Mouse (Mus musculus) embryonic stem cell, embryonic (primary cell): Measurements from ENCODE around the gene Nek9.

Source experiments
- CTCF ChIA-PET, 4 experiments: fragments of 300-600 bp in 2 of 4; fragments of 350-600 bp in 2 of 4; sonication (Branson Sonifier 250); formaldehyde crosslinking; loops; one replicate each; lab custom pipeline; 2022; ENCODE audit warnings: inconsistent platforms in 2 of 4; lab: Charles Lee
- POLR2A ChIA-PET, 4 experiments: fragments of 300-600 bp in 2 of 4; fragments of 350-600 bp in 2 of 4; sonication (Branson Sonifier 250); formaldehyde crosslinking; loops; one replicate each; lab custom pipeline; 2022; ENCODE audit warnings: antibody characterized with exemption in 4 of 4, inconsistent platforms in 1 of 4; lab: Charles Lee

The Nek9 gene

DNA sequence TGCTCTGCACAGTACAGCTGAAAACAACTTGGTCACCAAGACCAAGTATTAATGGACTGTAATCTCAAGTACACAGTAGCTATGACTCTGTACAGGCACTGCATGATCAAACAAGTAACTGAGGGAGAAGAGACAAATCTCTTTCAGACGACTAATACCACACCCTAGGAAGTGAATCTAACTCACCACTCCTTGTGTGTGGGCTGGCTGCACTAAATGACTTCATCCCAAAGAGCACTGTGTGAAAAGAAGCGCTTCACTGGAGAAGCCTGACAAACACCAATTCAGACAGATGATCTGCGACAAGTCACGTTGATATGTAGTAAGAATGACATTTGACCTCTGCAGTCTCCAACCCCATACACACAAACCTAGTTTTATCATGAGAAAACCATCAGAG, 23.3 kb upstream of the Nek9 start:
- ChIA-PET POLR2A (interaction anchor here in 2 of 4 experiments (0.9 to 1.4 kb wide), 3 partner anchors 10 to 111 kb away, joined by 3 read pairs; no protein-coding TSS in a partner anchor), CTCF (no interaction called here)

DNA sequence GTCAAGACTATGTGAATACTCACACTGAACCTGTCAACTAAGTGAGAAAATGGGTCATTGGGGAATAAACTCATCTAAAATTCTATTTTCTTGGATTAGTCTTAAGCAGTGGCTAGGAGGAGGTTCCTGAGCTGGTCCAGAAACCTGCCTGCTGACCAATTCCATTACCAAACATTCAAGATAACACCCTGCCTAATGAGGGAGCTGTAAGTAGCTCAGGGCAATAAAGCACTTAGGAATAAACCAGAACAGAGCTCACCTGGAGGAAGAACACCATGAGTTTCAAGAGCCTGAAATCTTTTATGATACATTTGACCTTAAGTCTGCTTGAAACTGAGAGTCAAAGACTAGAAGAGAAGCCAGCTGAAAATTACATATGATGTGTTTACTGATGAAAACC, 22.4 kb upstream of the Nek9 start:
- ChIA-PET POLR2A (interaction anchor here in 2 of 4 experiments (0.8 to 2.3 kb wide), 6 partner anchors 9 to 114 kb away, joined by 3 to 7 read pairs (median 3); no protein-coding TSS in a partner anchor), CTCF (no interaction called here)

DNA sequence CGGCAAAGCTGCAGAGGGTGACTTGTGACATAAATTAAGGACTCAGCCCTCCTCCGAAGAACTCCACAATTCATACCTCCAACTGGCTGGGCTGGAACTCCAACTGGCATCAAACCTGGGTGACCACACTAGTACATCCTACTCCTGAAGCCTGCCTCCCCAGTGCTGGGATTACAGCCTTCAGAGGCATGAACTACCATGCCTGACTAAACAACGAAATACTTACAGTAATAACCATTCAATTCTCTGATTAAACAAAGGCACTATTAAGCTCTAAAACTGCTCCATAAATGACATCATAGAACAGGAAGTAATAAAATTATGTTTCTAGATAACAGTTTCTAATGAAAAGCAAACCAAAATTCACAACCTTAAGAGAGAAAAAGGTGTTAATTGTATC, 22.0 kb upstream of the Nek9 start:
- POLR2A ChIA-PET = interaction anchor here in 2 of 4 experiments (1.0 to 2.3 kb wide), 5 partner anchors 7 to 114 kb away, joined by 3 to 7 read pairs (median 4); no protein-coding TSS in a partner anchor
- CTCF ChIA-PET = no interaction called here

DNA sequence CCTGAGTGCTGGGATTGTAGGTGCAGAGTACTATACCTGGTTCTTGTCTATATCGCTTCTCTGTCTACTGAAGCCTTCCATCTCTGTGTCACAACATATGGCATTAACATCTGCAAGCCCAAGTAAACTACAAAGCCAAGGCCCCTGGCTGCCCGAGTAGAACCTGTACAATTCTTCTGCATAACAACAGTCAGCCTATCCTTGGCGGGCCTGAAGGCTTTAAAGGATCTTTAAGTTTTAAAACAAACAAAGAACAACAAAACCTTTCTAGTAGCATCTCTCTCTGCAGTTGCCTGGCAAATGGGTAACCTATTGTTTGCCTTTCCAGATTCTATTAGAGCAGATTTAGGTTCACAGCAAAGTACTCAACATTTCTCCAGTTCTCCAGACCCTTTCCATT, 14.9 kb upstream of the Nek9 start:
- POLR2A ChIA-PET = interaction anchor here in 2 of 4 experiments (0.7 to 1.4 kb wide), 4 partner anchors 11 to 121 kb away, joined by 3 read pairs; partner anchors contain the start of genes Fos (in 1 of the 2) and Nek9 (in 1 of the 2)
- CTCF ChIA-PET = no interaction called here

DNA sequence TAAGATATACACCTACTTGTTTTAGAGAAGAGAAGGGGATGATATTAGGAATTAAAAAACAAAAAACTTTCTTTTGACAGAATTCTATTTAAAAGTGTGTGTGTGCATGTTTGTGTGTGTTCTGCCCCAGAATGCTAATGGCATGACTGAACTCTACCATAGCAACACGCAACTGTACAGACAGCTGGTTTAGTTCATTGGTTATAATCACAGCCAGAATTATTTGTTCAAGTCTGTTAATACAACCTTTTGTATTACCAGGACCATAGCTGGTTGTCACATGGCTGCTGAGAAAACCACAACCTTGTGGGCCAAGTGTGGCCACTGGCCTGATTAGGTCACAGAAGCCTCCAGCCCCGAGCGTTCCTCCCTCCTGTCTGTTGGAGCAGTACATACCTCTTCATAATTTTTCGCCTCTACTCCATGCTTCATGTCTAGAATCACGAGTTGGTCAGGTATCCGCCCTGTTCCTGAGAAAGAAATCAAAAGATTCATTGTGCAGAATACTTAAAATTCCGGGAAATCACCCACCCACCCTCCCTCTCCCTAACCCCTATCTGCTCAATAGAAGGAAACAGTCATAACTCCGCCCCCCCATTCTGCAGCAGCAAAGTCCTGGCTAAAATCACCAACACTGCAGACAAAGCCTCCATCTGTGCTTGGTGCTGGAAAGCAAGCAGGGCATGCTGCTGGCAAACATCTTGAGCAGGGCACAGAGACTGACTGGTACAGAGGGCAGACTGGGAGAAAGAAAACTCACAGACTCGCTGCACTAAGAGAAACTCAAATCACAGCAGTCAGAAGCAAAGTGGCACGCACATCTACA, 11.5 kb upstream of the Nek9 start:
- CTCF ChIA-PET = no interaction called here
- POLR2A ChIA-PET = no interaction called here

- POLR2A ChIA-PET = interaction anchor here (0.6 to 2.8 kb wide), 7 partner anchors 13 to 579 kb away, joined by 3 to 10 read pairs (median 3); partner anchors contain the start of gene Fos (in 1 of the 4)
- CTCF ChIA-PET = interaction anchor here in 1 of 4 experiments (1.0 to 1.7 kb wide), 3 partner anchors 23 to 138 kb away, joined by 3 to 4 read pairs (median 3); no protein-coding TSS in a partner anchor
Measured at GRCm38 (mm10) chr12:85348338-85348737, 9.2 kb upstream of the Nek9 start.

DNA sequence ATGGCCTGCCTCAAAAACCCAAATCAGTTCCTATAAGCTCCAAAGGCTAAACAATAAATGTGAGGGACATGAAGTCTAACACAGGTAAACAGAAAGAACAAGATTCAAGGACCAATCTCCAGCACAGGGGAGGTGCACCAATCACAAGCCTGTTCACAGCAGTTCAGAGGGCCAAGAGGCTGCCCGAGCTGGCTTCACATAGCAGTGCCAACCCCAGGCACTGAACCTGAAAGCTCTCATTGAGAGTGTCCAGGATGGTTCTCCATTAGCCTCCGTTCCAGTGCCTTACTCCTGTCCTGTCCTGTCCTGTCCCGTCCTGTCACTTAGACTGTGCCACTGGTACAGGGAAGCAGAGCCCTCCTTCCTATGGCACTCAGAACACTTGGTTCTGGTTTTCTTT, 8.0 kb upstream of the Nek9 start:
- ChIA-PET POLR2A (interaction anchor here (0.5 to 2.8 kb wide), 13 partner anchors 8 to 150 kb away, joined by 3 to 10 read pairs (median 4); partner anchors contain the start of genes Fos (in 1 of the 4) and Tmed10 (in 1 of the 4)), CTCF (interaction anchor here in 3 of 4 experiments (0.6 to 1.7 kb wide), 12 partner anchors 33 to 400 kb away, joined by 3 to 9 read pairs (median 4); no protein-coding TSS in a partner anchor)

- ChIA-PET CTCF (interaction anchor here (0.6 to 1.9 kb wide), 13 partner anchors 19 to 205 kb away, joined by 3 to 10 read pairs (median 4); no protein-coding TSS in a partner anchor), POLR2A (interaction anchor here (0.8 to 2.8 kb wide), 11 partner anchors 22 to 146 kb away, joined by 3 to 10 read pairs (median 3); partner anchors contain the start of genes Fos (in 1 of the 4) and Tmed10 (in 1 of the 4))
Measured at GRCm38 (mm10) chr12:85346374-85346773, 7.2 kb upstream of the Nek9 start.

DNA sequence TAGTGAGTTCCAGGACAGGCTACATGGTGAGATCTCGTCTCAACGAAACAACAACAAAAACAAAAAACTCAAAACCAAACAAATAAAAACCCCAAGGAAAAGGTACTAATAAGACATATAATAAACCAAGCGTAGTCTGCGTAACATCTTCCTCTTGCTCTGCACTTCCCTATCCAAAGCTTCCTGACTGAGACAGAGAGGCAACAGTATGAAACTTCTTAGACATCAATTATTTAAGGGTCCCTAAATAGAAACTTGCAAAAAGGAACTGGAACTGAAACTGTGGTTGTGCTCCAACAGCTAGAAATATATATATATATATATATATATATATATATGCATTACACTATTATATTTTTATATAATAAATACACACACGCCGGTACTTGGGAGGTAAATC, 6.4 kb upstream of the Nek9 start:
- CTCF ChIA-PET = interaction anchor here (0.7 to 1.9 kb wide), 9 partner anchors 24 to 323 kb away, joined by 3 to 10 read pairs (median 4); no protein-coding TSS in a partner anchor
- POLR2A ChIA-PET = interaction anchor here in 3 of 4 experiments (0.6 to 2.1 kb wide), 10 partner anchors 9 to 403 kb away, joined by 3 to 5 read pairs (median 4); partner anchors contain the start of gene Tmed10 (in 1 of the 3)

DNA sequence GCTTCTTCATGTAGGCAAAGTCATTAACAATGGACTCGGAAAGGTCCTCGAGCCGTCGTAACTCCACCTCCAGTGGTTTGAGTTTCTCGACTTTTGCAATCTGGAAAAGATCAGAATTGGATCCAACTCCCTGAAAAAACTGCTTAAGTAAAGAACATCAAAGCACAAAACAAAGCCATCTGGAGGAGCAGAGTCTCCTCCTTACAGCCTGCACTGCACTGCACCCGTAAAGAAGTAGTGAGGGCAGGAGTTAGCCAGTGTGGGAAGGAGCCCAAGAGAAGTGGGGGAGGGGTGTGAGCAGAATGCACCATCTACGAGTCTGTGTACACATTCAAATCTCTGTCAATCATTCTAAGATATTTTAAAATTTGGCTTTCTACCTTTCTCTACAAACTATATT, 5.1 kb upstream of the Nek9 start:
- POLR2A ChIA-PET = interaction anchor here in 2 of 4 experiments (0.6 to 1.8 kb wide), 5 partner anchors 21 to 148 kb away, joined by 3 to 5 read pairs (median 4); no protein-coding TSS in a partner anchor
- CTCF ChIA-PET = interaction anchor here in 1 of 4 experiments (1.0 kb wide), 1 partner anchor 148 kb away, joined by 4 read pairs; no protein-coding TSS in a partner anchor

DNA sequence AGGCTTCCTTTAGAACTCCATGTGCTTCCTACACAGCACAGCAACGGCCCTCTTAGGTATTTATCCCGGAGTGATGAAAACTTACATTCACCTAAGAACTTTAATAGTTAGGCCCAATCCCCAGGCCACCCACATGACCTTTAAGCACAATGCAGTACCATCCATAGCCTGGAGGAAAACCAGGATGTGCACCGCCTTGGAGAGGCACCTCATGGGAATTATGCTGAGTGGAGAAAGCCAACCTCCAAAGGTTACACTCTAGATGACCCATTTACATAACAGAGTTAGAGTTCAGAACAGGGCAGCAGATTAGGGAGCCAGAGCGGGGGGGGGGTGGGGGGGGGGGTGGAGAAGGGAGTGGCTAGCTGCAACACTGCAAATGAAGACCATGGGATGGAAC, 3.1 kb upstream of the Nek9 start:
- ChIA-PET POLR2A (interaction anchor here in 1 of 4 experiments (0.5 to 1.1 kb wide), 2 partner anchors 12 to 567 kb away, joined by 3 read pairs; no protein-coding TSS in a partner anchor), CTCF (interaction anchor here in 1 of 4 experiments (0.5 to 0.7 kb wide), 2 partner anchors 90 to 151 kb away, joined by 3 read pairs; no protein-coding TSS in a partner anchor)

- POLR2A ChIA-PET = interaction anchor here in 2 of 4 experiments (1.3 to 3.2 kb wide), 2 partner anchors 11 to 132 kb away, joined by 4 to 15 read pairs; partner anchors contain the start of gene Fos (in 1 of the 2)
- CTCF ChIA-PET = interaction anchor here in 1 of 4 experiments (1.3 kb wide), 1 partner anchor 151 kb away, joined by 6 read pairs; no protein-coding TSS in a partner anchor
Measured at GRCm38 (mm10) chr12:85341131-85341530, 2.0 kb upstream of the Nek9 start.

DNA sequence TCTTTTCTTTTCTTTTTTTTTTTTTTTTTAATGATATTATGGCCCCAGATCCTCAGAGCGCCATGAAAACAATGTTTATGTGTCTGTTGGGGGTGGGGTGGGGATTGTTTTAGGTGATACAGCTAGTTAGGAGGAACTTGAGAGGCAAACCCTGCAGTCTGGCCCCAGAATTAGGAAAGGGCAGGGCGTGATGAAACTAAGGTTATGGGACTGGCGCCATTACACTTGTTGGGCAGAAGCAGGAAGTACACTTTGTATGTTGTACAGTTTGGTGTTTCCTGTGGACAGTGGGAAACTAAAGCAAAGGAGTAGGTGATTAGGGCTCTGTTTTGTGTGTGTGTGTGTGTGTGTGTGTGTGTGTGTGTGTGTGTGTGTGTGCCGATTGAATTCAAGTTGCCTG, 785 bp upstream of the Nek9 start:
- ChIA-PET POLR2A (interaction anchor here (0.5 to 3.2 kb wide), 34 partner anchors 10 to 326 kb away, joined by 3 to 15 read pairs (median 4); partner anchors contain the start of genes Rps6kl1 (in 2 of the 4) and Fos (in 1 of the 4)), CTCF (interaction anchor here (0.5 to 1.3 kb wide), 10 partner anchors 35 to 476 kb away, joined by 3 to 8 read pairs (median 4); partner anchors contain the start of gene Tmed10 (in 1 of the 4))

DNA sequence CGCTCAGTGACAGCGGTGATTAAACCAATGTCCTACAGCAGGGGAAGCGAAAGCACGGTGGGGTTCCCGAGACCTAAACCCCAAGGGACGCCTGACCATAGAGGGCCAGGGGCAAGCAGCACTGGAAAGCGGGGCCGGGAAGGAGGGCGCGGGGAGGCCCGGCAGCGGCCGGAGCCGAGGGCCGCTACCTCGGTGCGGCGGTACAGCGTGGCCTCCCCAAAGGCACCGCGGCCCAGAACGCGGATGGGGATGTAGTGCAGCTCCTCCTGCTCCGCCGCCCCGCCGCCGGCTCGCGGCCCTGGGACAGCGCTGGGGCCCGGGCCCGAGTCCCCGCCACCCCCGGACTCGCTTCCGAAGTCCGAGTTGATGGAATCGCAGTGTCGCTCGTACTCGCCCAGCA, 347 bp downstream of the Nek9 start:
- ChIA-PET CTCF (interaction anchor here (0.5 to 1.6 kb wide), 13 partner anchors 33 to 797 kb away, joined by 3 to 17 read pairs (median 4); partner anchors contain the start of gene Tmed10 (in 1 of the 4)), POLR2A (interaction anchor here (0.6 to 3.2 kb wide), 69 partner anchors 9 to 491 kb away, joined by 3 to 15 read pairs (median 4); partner anchors contain the start of genes Rps6kl1 (in 3 of the 4), Fos (in 2 of the 4), Acyp1 (in 1 of the 4) and Flvcr2 (in 1 of the 4))

DNA sequence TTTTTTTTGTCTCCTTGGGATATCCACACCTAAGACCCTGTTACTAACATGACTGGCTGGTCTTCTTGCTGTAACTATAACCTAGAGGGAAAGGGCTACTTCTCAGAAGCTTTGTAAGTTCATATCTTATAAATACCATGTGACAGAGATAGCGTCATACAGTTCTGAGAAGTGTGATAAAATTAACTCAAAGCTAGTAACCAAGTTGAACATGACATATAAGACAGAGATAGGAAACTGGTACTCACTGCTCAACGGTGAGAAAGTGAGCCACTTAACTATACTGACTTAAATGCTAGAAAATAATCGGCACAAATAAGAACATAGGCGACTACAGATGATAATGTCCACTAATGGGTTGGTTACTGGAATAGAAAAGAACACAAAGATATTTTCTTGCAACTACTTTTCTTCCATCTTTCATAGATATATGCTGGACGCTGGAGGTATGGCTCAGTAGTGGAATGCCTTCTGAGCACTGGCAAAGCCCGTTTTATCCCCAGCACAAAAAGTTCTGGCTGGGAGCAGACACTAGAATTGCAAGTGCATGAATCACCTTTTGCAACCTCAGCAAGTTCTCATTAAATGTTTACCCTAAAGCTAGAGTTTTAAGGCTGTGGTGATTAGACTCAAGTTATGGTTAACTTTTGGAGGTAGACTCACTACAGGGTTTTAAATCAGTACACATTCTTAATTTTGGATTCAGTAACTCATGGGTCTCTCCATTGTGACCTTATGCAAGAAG, 1.4 kb downstream of the Nek9 start:
- ChIA-PET CTCF (interaction anchor here (0.6 to 1.6 kb wide), 5 partner anchors 21 to 1287 kb away, joined by 3 to 17 read pairs (median 3); no protein-coding TSS in a partner anchor), POLR2A (interaction anchor here (0.6 to 3.2 kb wide), 51 partner anchors 8 to 724 kb away, joined by 3 to 15 read pairs (median 4); partner anchors contain the start of genes Fos (in 2 of the 4), Acyp1 (in 1 of the 4), Flvcr2 (in 1 of the 4) and Zc2hc1c (in 1 of the 4))

DNA sequence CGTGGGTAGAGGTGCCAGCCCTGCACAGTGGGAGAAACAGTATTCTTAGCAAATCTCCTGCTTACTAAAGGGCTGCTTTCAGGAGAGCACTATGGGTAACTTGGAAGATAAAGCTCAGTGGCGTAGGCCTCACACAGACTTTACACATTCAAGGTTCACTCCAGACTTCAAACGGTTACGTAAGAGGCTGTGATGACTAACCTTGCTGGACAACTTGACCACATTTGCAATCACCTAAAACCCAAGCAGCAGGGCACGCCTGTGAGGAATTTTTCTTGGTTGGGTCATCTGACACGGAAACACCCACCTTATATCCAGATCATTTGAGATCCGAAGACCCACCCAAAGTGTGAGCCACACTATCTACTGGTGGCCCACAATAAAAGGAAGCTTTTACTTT, 9.0 kb downstream of the Nek9 start:
- CTCF ChIA-PET = interaction anchor here in 3 of 4 experiments (0.6 to 2.0 kb wide), 4 partner anchors 24 to 162 kb away, joined by 3 to 7 read pairs (median 3); no protein-coding TSS in a partner anchor
- POLR2A ChIA-PET = interaction anchor here in 2 of 4 experiments (0.7 to 2.4 kb wide), 4 partner anchors 10 to 167 kb away, joined by 3 to 15 read pairs (median 4); partner anchors contain the start of gene Nek9 (in 1 of the 2)

DNA sequence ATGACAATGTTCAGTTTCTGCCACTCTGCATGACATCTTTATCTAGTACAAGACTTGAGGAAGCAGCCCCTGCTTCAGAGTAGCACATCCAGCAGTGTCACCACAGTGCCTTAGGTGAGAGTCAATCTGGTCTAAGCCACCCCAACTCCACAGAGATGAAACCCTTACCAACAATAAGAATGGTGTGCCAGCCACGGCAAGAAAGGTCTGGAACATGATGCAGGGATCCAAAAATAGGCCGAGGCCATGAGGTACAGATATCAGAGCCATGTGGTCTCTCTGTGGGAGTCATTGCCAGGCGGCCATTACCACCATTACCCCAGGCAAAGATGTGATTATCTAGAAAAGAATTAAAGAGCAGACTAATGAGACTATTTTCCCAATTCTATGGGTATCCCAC, 30.5 kb downstream of the Nek9 start:
- ChIA-PET POLR2A (interaction anchor here in 2 of 4 experiments (0.5 to 1.8 kb wide), 4 partner anchors 10 to 163 kb away, joined by 3 to 6 read pairs (median 5); no protein-coding TSS in a partner anchor), CTCF (interaction anchor here in 1 of 4 experiments (0.6 kb wide), 1 partner anchor 12 kb away, joined by 4 read pairs; no protein-coding TSS in a partner anchor)
